Mouse (Mus musculus) adrenal gland, adult 2 months (tissue): ENCODE data around the gene Tmem95. TPM values are rescaled to one million over a fixed set of nuclear protein-coding genes. Genes with fewer than 3 reads are reported as not detected.
"Not testable (repeated sequence)": the region's sequence is repeated elsewhere in the genome, so short reads cannot be mapped to it uniquely, and the experiment has no call there.

Experiments used
- DNase-seq: peaks from one replicate; pipeline ENCODE4 v3.0.0; 2021
- polyA plus RNA-seq: library from polyadenylated mRNA; depleted of rRNA; stranded (reverse); fragments of >200 nt; gene quantifications from 2 replicates; pipeline ENCODE4 v1.2.3, GENCODE M21; 2012
- total RNA-seq, 2 experiments: library from RNA; stranded (reverse); gene quantifications; 2 replicates each; pipeline ENCODE4 v1.2.3; 2021

The Tmem95 gene
- total and polyA plus RNA-seq, 3 experiments, result not detected

GRCm38 (mm10) chr11:69880506-69880852, 2.7 kb upstream of the Tmem95 start:
- DNase-seq, result no peak

GRCm38 (mm10) chr11:69879711-69880110, 1.9 kb upstream of the Tmem95 start:
- no peak for DNase-seq

GRCm38 (mm10) chr11:69878952-69879351, 1.1 kb upstream of the Tmem95 start:
- DNase-seq, result no peak

GRCm38 (mm10) chr11:69878399-69878798, 581 bp upstream of the Tmem95 start:
- DNase-seq, result no peak

- DNase-seq, result peak; percentile 86
Measured at GRCm38 (mm10) chr11:69876867-69877266, 951 bp downstream of the Tmem95 start.

GRCm38 (mm10) chr11:69876186-69876585, 1.6 kb downstream of the Tmem95 start:
- peak; percentile 40 for DNase-seq

GRCm38 (mm10) chr11:69872451-69872850, 5.4 kb downstream of the Tmem95 start:
- DNase-seq, result peak; percentile 67

- DNase-seq, result no peak
Measured at GRCm38 (mm10) chr11:69871822-69872221, 6.0 kb downstream of the Tmem95 start.

GRCm38 (mm10) chr11:69870289-69871069, 7.3 kb downstream of the Tmem95 start:
- DNase-seq, result no peak

GRCm38 (mm10) chr11:69867335-69867734, 10.5 kb downstream of the Tmem95 start:
- no peak for DNase-seq

- no peak for DNase-seq
Measured at GRCm38 (mm10) chr11:69865561-69865960, 12.3 kb downstream of the Tmem95 start.

- no peak for DNase-seq
Measured at GRCm38 (mm10) chr11:69864138-69864860, 13.5 kb downstream of the Tmem95 start.

GRCm38 (mm10) chr11:69863729-69864128, 14.1 kb downstream of the Tmem95 start:
- not testable (repeated sequence) for DNase-seq

GRCm38 (mm10) chr11:69858113-69858998, 19.5 kb downstream of the Tmem95 start, which contains the start of gene Tnk1:
Gene Tnk1 (minus strand): TSS chr11:69858730.
- DNase-seq, result no peak

GRCm38 (mm10) chr11:69855347-69855746, 22.5 kb downstream of the Tmem95 start:
- DNase-seq, result peak; percentile 55

- DNase-seq, result no peak
Measured at GRCm38 (mm10) chr11:69854680-69855079, 23.1 kb downstream of the Tmem95 start.

GRCm38 (mm10) chr11:69853994-69854393, 23.8 kb downstream of the Tmem95 start:
- no peak for DNase-seq

- no peak for DNase-seq
Measured at GRCm38 (mm10) chr11:69850754-69851153, 27.1 kb downstream of the Tmem95 start.

GRCm38 (mm10) chr11:69849884-69850283, 27.9 kb downstream of the Tmem95 start:
- DNase-seq, result no peak

- no peak for DNase-seq
Measured at GRCm38 (mm10) chr11:69849128-69849527, 28.7 kb downstream of the Tmem95 start.

- no peak for DNase-seq
Measured at GRCm38 (mm10) chr11:69848021-69848420, 29.8 kb downstream of the Tmem95 start.
